Mouse (Mus musculus): Measurements from ENCODE around the gene Actl10.

- TF ChIP-seq CTCF (IDR thresholded peaks at IDR 0.05; ENCODE audit: control insufficient read depth, insufficient read depth, low read length) = no peak
- TF ChIP-seq POLR2A (IDR thresholded peaks at IDR 0.05; ENCODE audit: borderline replicate concordance, control insufficient read depth, low read depth, low read length) = no peak
Measured at GRCm38 (mm10) chr2:154532888-154533287, 18.7 kb upstream of the Actl10 start.
